Mouse (Mus musculus) heart, embryonic 14.5 days (tissue): ENCODE data around the gene Mrps26. TPM values are rescaled to one million over a fixed set of nuclear protein-coding genes. Genes with fewer than 3 reads are reported as not detected.
"Not testable (repeated sequence)": the region's sequence is repeated elsewhere in the genome, so short reads cannot be mapped to it uniquely, and the experiment has no call there.

Source experiments
- ATAC-seq: fragments of 200-750 bp; cut with Nextera tagmentation; 2 replicates; pipeline ENCODE4 v1.8.0; 2017; ENCODE audit warnings: low read depth, moderate TSS enrichment; ENCODE audit not compliant: insufficient number of reproducible peaks, insufficient read depth, low FRiP score
- H3K27ac ChIP-seq, 2 experiments: fragments of 200-500 bp in 1 of 2; fragments of 300-500 bp in 1 of 2; sonication (generic) in 1 of 2; replicated peaks in 1 of 2; 2 replicates each; pipeline ENCODE4 v1.5.1; 2012 to 2014; ENCODE audit warnings: low read depth in 2 of 2, low read length in 2 of 2, control low read depth in 1 of 2, mild to moderate bottlenecking in 1 of 2, mixed read lengths in 1 of 2; ENCODE audit not compliant: control insufficient read depth in 1 of 2, insufficient read depth in 1 of 2
- H3K27me3 ChIP-seq: fragments of 300-500 bp; sonication (generic); 2 replicates; pipeline ENCODE4 v1.6.1; 2014; ENCODE audit warnings: mild to moderate bottlenecking, low read length, control low read depth; ENCODE audit not compliant: control insufficient read depth, insufficient read depth
- H3K36me3 ChIP-seq: fragments of 300-500 bp; sonication (generic); 2 replicates; pipeline ENCODE4 v1.6.1; 2014; ENCODE audit warnings: mild to moderate bottlenecking, control low read depth, low read length, mixed read lengths; ENCODE audit not compliant: control insufficient read depth, insufficient read depth
- H3K4me1 ChIP-seq, 2 experiments: fragments of 200-500 bp in 1 of 2; fragments of 300-500 bp in 1 of 2; sonication (generic) in 1 of 2; 2 replicates each; pipeline ENCODE4 v1.6.1; 2012 to 2014; ENCODE audit warnings: low read length in 2 of 2, control low read depth in 1 of 2, mixed read lengths in 1 of 2; ENCODE audit not compliant: control insufficient read depth in 2 of 2, insufficient read depth in 2 of 2
- H3K4me2 ChIP-seq: fragments of 300-500 bp; sonication (generic); 2 replicates; pipeline ENCODE4 v1.6.1; 2014; ENCODE audit warnings: mild to moderate bottlenecking, low read length
- H3K4me3 ChIP-seq, 2 experiments: fragments of 200-500 bp in 1 of 2; fragments of 300-500 bp in 1 of 2; sonication (generic) in 1 of 2; 2 replicates each; pipeline ENCODE4 v1.5.1; 2012 to 2014; ENCODE audit warnings: low read length in 2 of 2, mild to moderate bottlenecking in 2 of 2, control low read depth in 1 of 2, low read depth in 1 of 2, moderate library complexity in 1 of 2; ENCODE audit not compliant: control insufficient read depth in 1 of 2, insufficient read depth in 1 of 2
- H3K9ac ChIP-seq: fragments of 300-500 bp; sonication (generic); 2 replicates; pipeline ENCODE4 v1.6.1; 2014; ENCODE audit warnings: mild to moderate bottlenecking, low read length
- H3K9me3 ChIP-seq: fragments of 300-500 bp; sonication (generic); 2 replicates; pipeline ENCODE4 v1.6.1; 2016; ENCODE audit warnings: low read length, control low read depth; ENCODE audit not compliant: control insufficient read depth
- WGBS: fragments of 180-500 bp; shearing (Covaris S2); extraction: QIAGEN DNeasy Blood & Tissue Kit; methylation state at CpG from one replicate; pipeline ENCODE4 v1.1.7; 2014; 5-methylcytosine and 5-hydroxymethylcytosine counted together
- polyA plus RNA-seq: library from polyadenylated mRNA; unstranded; fragments of >200 nt; fragmentation: Nextera tagmentation; extraction: Ambion mirVana; gene quantifications from 2 replicates; pipeline ENCODE4 v1.2.1, GENCODE M21; 2014

Gene Mrps26
- 72.4 and 75.3 TPM in 2 replicates for polyA plus RNA-seq

DNA sequence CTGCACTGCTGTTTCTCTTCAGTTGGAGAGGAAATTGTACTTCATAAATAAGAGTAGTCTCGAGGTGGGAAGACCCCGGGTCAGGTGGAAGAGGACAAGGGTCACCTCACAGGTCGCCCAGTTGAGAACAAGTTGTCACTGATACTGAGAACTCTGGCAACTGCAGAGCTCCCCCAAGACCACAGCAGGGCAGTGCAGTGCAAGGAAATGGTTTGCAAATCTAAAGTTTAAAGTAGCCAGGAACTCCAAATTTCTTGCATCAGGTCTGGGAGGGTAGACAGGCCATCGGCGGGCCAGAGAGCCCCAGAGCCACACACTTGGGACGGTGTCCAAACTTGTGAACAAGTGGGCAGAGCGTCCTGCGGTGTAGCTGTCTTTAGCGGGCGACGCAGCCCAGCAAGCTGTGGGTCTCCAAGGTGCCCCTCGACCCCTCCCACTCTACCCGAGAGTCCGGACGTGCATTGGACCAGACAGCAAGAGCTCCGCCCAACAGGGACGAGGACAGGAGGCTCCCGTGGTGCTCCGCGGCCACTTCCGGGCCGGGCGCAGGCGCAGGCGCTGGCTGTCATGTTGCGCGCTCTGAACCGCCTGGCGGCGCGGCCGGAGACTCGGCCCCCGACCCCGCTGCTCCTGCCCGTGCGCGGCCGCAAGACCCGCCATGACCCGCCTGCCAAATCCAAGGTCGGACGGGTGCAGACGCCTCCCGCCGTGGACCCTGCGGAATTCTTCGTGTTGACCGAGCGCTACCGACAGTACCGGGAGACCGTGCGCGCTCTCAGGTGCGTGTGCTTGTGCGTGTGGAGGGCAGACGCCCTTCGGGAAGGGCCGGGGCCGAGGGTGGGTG lies at the start of gene Mrps26:
Mrps26 (plus strand) TSS at position 531 of the 844 bp plus-strand sequence.
- Histone ChIP-seq H3K36me3 (peaks cover 22% of the 10 kb centered on the region), H3K4me1 (peaks cover 6 to 14% of the 10 kb centered on the region in 2 experiments), H3K9me3 (no peaks in the 10 kb centered on the region), H3K27ac (peak within 1 kb of the TSS; percentile 67 to 77), H3K4me3 (peak within 1 kb of the TSS; percentile 71 to 79), H3K9ac (peak within 1 kb of the TSS; percentile 93), H3K4me2 (peak within 1 kb of the TSS; percentile 90), H3K27me3 (no peaks in the 10 kb centered on the region)
- WGBS, result under 1% methylated on average over 61 of the region's 61 CpGs
- peak; percentile 97 for ATAC-seq

DNA sequence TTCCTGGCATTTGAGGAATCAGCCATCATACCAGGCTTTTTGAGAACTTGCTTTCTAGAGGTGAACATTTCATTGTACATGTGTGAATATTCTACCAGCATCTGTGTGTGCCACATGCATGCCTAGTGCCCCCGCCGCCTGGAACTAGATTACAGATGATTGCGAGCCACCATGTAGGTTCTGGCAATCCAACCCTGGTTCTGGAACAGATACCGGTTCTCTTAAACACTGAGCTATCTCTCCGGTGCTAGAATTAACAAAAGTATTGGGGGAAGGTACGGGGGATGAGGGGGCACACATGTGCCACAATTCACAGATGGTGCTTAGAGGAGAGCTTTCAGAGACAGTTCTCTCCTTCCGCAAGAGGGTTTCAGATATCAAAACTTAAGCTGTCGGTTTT lies 49.6 kb upstream of the Mrps26 start:
- no peaks in the 10 kb centered on the region for H3K9me3 ChIP-seq
- no peak overlapping the region for H3K4me3 ChIP-seq
- peaks cover 28% of the 10 kb centered on the region for H3K36me3 ChIP-seq
- no peak overlapping the region for H3K4me2 ChIP-seq
- H3K9ac ChIP-seq, result no peak overlapping the region
- no peak for ATAC-seq
- 95% methylated on average over 8 of the region's 8 CpGs for WGBS
- H3K27me3 ChIP-seq, result no peaks in the 10 kb centered on the region
- H3K27ac ChIP-seq, result no peak overlapping the region
- H3K4me1 ChIP-seq, result no peaks in the 10 kb centered on the region

DNA sequence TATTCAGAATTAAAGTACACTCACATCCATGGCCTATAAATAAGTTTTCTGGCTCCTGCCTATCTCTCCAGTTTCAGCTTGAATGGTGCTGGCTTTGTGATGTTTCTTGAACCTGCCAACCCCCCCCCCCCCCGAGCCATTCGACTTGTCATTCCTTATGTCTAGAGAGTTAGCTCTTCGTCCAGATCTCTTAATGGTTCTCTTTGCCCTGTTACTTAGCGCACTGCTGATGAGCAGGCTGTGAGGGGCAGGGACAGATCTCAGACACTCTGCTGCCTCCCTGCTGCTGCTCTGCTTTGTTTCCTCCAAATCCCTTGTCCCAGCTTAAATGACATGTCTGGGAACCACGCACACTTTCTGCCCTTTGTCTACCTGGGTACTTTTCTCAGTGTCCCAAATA lies 47.8 kb upstream of the Mrps26 start:
- WGBS, result 68% methylated on average over 5 of the region's 5 CpGs
- no peak overlapping the region for H3K4me2 ChIP-seq
- H3K4me3 ChIP-seq, result no peak overlapping the region
- no peak overlapping the region for H3K9ac ChIP-seq
- H3K36me3 ChIP-seq, result peaks cover 37% of the 10 kb centered on the region
- no peaks in the 10 kb centered on the region for H3K4me1 ChIP-seq
- ATAC-seq, result no peak
- no peaks in the 10 kb centered on the region for H3K9me3 ChIP-seq
- H3K27me3 ChIP-seq, result no peaks in the 10 kb centered on the region
- no peak overlapping the region for H3K27ac ChIP-seq

- peaks cover 75% of the 10 kb centered on the region for H3K36me3 ChIP-seq
- no peak overlapping the region for H3K4me2 ChIP-seq
- no peaks in the 10 kb centered on the region for H3K9me3 ChIP-seq
- H3K27me3 ChIP-seq, result no peaks in the 10 kb centered on the region
- no peak overlapping the region for H3K27ac ChIP-seq
- WGBS, result 87% methylated on average over 2 of the region's 2 CpGs
- H3K4me1 ChIP-seq, result no peaks in the 10 kb centered on the region
- H3K4me3 ChIP-seq, result no peak overlapping the region
- no peak for ATAC-seq
- no peak overlapping the region for H3K9ac ChIP-seq
Observed at GRCm38 (mm10) chr2:130521927-130522326, 41.6 kb upstream of the Mrps26 start.

DNA sequence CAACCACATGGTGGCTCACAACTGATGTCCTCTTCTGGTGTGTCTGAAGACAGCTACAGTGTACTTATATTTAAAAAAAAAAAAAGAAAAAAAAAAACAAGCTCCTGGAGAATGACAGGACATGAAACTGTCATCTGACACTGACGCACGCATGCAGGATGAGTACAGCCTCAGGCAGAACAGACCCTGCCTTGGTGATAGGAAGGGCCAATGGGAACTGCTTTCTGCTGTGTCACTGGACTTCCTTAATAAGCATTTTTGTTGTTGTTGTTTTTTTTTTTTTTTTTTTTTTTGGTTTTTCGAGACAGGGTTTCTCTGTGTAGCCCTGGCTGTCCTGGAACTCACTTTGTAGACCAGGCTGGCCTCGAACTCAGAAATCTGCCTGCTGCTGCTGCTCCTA lies 38.1 kb upstream of the Mrps26 start:
- not testable (repeated sequence) for H3K9me3 ChIP-seq, H3K9ac ChIP-seq, H3K27ac ChIP-seq, ATAC-seq, H3K4me3 ChIP-seq, H3K4me2 ChIP-seq, H3K27me3 ChIP-seq, H3K4me1 ChIP-seq
- H3K36me3 ChIP-seq, result peaks cover 75% of the 10 kb centered on the region
- WGBS, result 92% methylated on average over 3 of the region's 4 CpGs

- Histone ChIP-seq H3K4me2 (no peak overlapping the region), H3K36me3 (peaks cover 70% of the 10 kb centered on the region), H3K4me1 (peaks cover 0 to 2% of the 10 kb centered on the region in 2 experiments; a peak in 1 of 4 replicates), H3K4me3 (no peak overlapping the region), H3K27me3 (no peaks in the 10 kb centered on the region), H3K9ac (no peak overlapping the region), H3K9me3 (no peaks in the 10 kb centered on the region), H3K27ac (no peak overlapping the region)
- 83% methylated on average over 6 of the region's 6 CpGs for WGBS
- no peak for ATAC-seq
Observed at GRCm38 (mm10) chr2:130528457-130528856, 35.1 kb upstream of the Mrps26 start.

GRCm38 (mm10) chr2:130529290-130529689 lies 34.3 kb upstream of the Mrps26 start:
- Histone ChIP-seq H3K27ac (no peak overlapping the region), H3K9ac (no peak overlapping the region), H3K36me3 (peaks cover 75% of the 10 kb centered on the region), H3K4me3 (no peak overlapping the region), H3K27me3 (no peaks in the 10 kb centered on the region), H3K4me2 (no peak overlapping the region), H3K4me1 (peaks cover 0 to 2% of the 10 kb centered on the region in 2 experiments; a peak in 1 of 4 replicates), H3K9me3 (no peaks in the 10 kb centered on the region)
- ATAC-seq, result no peak
- WGBS, result 87% methylated on average over 2 of the region's 2 CpGs
